ENCODE assay signal across 10 mouse cellular contexts in the genomic region with DNA sequence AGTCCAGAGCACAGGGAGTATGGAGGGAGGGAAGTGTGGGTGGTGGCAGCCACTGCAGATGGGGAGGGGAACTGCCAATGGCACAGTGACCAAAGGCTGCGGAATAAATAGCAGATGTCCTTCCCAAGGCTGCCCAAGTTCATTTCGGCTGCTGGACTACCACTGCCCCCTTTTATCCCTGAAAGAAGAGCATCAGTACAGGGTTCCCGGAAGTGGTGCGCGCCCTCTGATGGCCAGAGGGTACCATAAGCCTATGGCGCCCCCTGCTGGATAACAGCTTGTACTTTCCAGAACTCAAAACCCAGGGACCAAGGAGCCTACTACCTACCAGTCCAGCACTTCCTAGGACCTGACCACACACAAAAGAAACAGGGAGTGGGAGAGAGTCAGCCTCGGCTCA. TPM values are rescaled to one million over a fixed set of nuclear protein-coding genes. Genes with fewer than 3 reads are reported as not detected.
A peak's percentile ranks its signal among the peaks of the same experiment; 100 is the strongest.
DNase-seq lines count a peak whose midpoint lies in the region; ATAC-seq and TF ChIP-seq lines count a peak whose summit lies in the region.
"Not testable (repeated sequence)": the region's sequence is repeated elsewhere in the genome, so short reads cannot be mapped to it uniquely, and the experiment has no call there.
"Had no signal": no experiment of that assay in that cellular context is flagged by ENCODE, and none has a peak within 500 bp of the region (broad histone marks: within the 10 kb centered on the region; RNA-seq: fewer than 3 reads in every experiment).

No protein-coding gene starts in this region.

- H3K27ac ChIP-seq in gastrocnemius, adult 2 months; hindbrain, postnatal 0 days: not testable (repeated sequence)

- H3K4me2 ChIP-seq in hindbrain, postnatal 0 days (ENCODE audit: low read depth, low read length): not testable (repeated sequence)

- POLR2A ChIA-PET in Patski (lab: Charles Lee): not testable (repeated sequence)

- not testable (repeated sequence) for H3K4me3 ChIP-seq in gastrocnemius, adult 2 months; hindbrain, postnatal 0 days (ENCODE audit: low read length)

- not testable (repeated sequence) for H3K4me1 ChIP-seq in hindbrain, postnatal 0 days (ENCODE audit: insufficient read depth, low read length)

- 6% methylated on average over 6 of the region's 7 CpGs for WGBS in hindbrain, postnatal 0 days

- DNase-seq in Patski (ENCODE audit: low read depth, low spot score): not testable (repeated sequence)
- DNase-seq in cerebellum, postnatal 25 days: peak; percentile 56 to 69
- DNase-seq in gastrocnemius, adult 2 months: peak; percentile 70
- DNase-seq in hindbrain, postnatal 0 days (ENCODE audit: low spot score): peak; percentile 71
- DNase-seq in left cerebral cortex, postnatal 4 days: peak; percentile 74
- peak; percentile 79 for DNase-seq in retina, embryonic 14.5 days (ENCODE audit: low spot score)
- peak; percentile 71 for DNase-seq in thymus, postnatal 25 days

- intact Hi-C loops in gastrocnemius, adult 2 months (cut with DNase I); left cerebral cortex, postnatal 4 days (cut with DNase I): not testable (repeated sequence)

- H3K9me3 ChIP-seq in hindbrain, postnatal 0 days (ENCODE audit: low read length): not testable (repeated sequence)

- H3K36me3 ChIP-seq in hindbrain, postnatal 0 days (ENCODE audit: insufficient read depth, low read length): not testable (repeated sequence)

- H3K27me3 ChIP-seq in Patski; hindbrain, postnatal 0 days (ENCODE audit: insufficient read depth, low read length): not testable (repeated sequence)

- TF ChIP-seq CTCF in Patski (IDR thresholded peaks at IDR 0.05): peak; percentile 75
- TF ChIP-seq CTCF in gastrocnemius, adult 2 months (IDR thresholded peaks at IDR 0.05): peak; percentile 56
- peak; percentile 74 for TF ChIP-seq CTCF in hindbrain, postnatal 0 days (IDR thresholded peaks at IDR 0.05; ENCODE audit: low read depth)

- in situ Hi-C loops in Patski (cut with MboI; ENCODE audit: low pct_unique_long_range_greater_than_20kb): not testable (repeated sequence)

- CTCF ChIA-PET in Patski (lab: Charles Lee): interaction anchor here (0.9 to 3.4 kb wide), 5 partner anchors 9 to 105 kb away, joined by 3 to 22 read pairs (median 3); a partner anchor contains a TSS

- not testable (repeated sequence) for H3K9ac ChIP-seq in hindbrain, postnatal 0 days (replicated peaks; ENCODE audit: low read length)

- not testable (repeated sequence) for ATAC-seq in Patski
- peak; percentile 79 for ATAC-seq in hindbrain, postnatal 0 days
- ATAC-seq in megakaryocyte, adult 5-6 weeks (ENCODE audit: poor library complexity, severe bottlenecking): peak; percentile 94

RNA-seq across cellular contexts. Expression of a gene that starts 9.0 kb away (rescaled TPM):
- polyA plus RNA-seq in Patski (2021): 0.06 TPM
- under 1 TPM; 0.33 to 0.69 TPM for total RNA-seq in gastrocnemius, adult 2 months (2021)
- not detected in 2 replicates for total RNA-seq in hindbrain, postnatal 0 days (2014; rRNA removed)
- polyA plus RNA-seq in hindbrain, postnatal 0 days (2015; fragmentation: Nextera tagmentation; extraction: Ambion mirVana): 0.14 and 0.16 TPM in 2 replicates
- not detected for total RNA-seq in left cerebral cortex, postnatal 4 days (2021)
- total RNA-seq in megakaryocyte, adult 5-6 weeks (2015): 0.25 TPM in 1 of 2 replicates, not detected in the other
- not detected in 2 replicates for total RNA-seq in megakaryocyte, adult 5-6 weeks (2017)
- total RNA-seq: left cerebral cortex, adult 8-10 months had no signal
- polyA plus RNA-seq: erythroblast, embryonic 14.5 days had no signal

RNA-seq across cellular contexts. Expression of a gene that starts 9.2 kb away (rescaled TPM):
- 161 TPM for polyA plus RNA-seq in Patski (2021)
- total RNA-seq in gastrocnemius, adult 2 months (2021): 100 to 1,000 TPM; 101 to 106 TPM
- 131 and 143 TPM in 2 replicates for total RNA-seq in hindbrain, postnatal 0 days (2014; rRNA removed)
- 185 and 190 TPM in 2 replicates for polyA plus RNA-seq in hindbrain, postnatal 0 days (2015; fragmentation: Nextera tagmentation; extraction: Ambion mirVana)
- total RNA-seq in left cerebral cortex, postnatal 4 days (2021): 100 to 1,000 TPM; 131 to 145 TPM
- 21.7 and 22.6 TPM in 2 replicates for total RNA-seq in megakaryocyte, adult 5-6 weeks (2015)
- total RNA-seq in megakaryocyte, adult 5-6 weeks (2017): 34.6 and 43.1 TPM in 2 replicates

RNA-seq across cellular contexts. Expression of a gene that starts 26.6 kb away (rescaled TPM):
- polyA plus RNA-seq in Patski (2021): not detected
- 1 to 10 TPM; 1.1 to 1.7 TPM for total RNA-seq in gastrocnemius, adult 2 months (2021)
- total RNA-seq in hindbrain, postnatal 0 days (2014; rRNA removed): not detected in 2 replicates
- not detected in 2 replicates for polyA plus RNA-seq in hindbrain, postnatal 0 days (2015; fragmentation: Nextera tagmentation; extraction: Ambion mirVana)
- total RNA-seq in left cerebral cortex, postnatal 4 days (2021): not detected
- total RNA-seq in megakaryocyte, adult 5-6 weeks (2015): not detected in 2 replicates
- total RNA-seq in megakaryocyte, adult 5-6 weeks (2017): not detected in 2 replicates
- total RNA-seq: left cerebral cortex, adult 8-10 months had no signal
- polyA plus RNA-seq: erythroblast, embryonic 14.5 days had no signal

RNA-seq across cellular contexts. Expression of a gene that starts 27.9 kb away (rescaled TPM):
- 0.62 TPM for polyA plus RNA-seq in Patski (2021)
- not detected for total RNA-seq in gastrocnemius, adult 2 months (2021)
- total RNA-seq in hindbrain, postnatal 0 days (2014; rRNA removed): not detected in 2 replicates
- not detected in 2 replicates for polyA plus RNA-seq in hindbrain, postnatal 0 days (2015; fragmentation: Nextera tagmentation; extraction: Ambion mirVana)
- total RNA-seq in left cerebral cortex, postnatal 4 days (2021): not detected
- not detected in 2 replicates for total RNA-seq in megakaryocyte, adult 5-6 weeks (2015)
- total RNA-seq in megakaryocyte, adult 5-6 weeks (2017): not detected in 2 replicates
- total RNA-seq: left cerebral cortex, adult 8-10 months had no signal
- polyA plus RNA-seq: erythroblast, embryonic 14.5 days had no signal

RNA-seq across cellular contexts. Expression of a gene that starts 47.0 kb away (rescaled TPM):
- not detected for polyA plus RNA-seq in Patski (2021)
- total RNA-seq in gastrocnemius, adult 2 months (2021): 10 to 100 TPM; 17.7 to 28.8 TPM
- 0.68 TPM in 1 of 2 replicates, not detected in the other for total RNA-seq in hindbrain, postnatal 0 days (2014; rRNA removed)
- polyA plus RNA-seq in hindbrain, postnatal 0 days (2015; fragmentation: Nextera tagmentation; extraction: Ambion mirVana): not detected in 2 replicates
- not detected for total RNA-seq in left cerebral cortex, postnatal 4 days (2021)
- total RNA-seq in megakaryocyte, adult 5-6 weeks (2015): not detected in 2 replicates
- total RNA-seq in megakaryocyte, adult 5-6 weeks (2017): not detected in 2 replicates
- polyA plus RNA-seq: erythroblast, embryonic 14.5 days had no signal
